Mouse (Mus musculus): ENCODE data around the gene Gtf2h4. TPM values are rescaled to one million over a fixed set of nuclear protein-coding genes. Genes with fewer than 3 reads are reported as not detected.

Gene Gtf2h4
- polyA plus RNA-seq, 1 experiment, result 21.1 TPM

- no peaks in the 10 kb centered on the region for H3K4me1 ChIP-seq (ENCODE audit: control insufficient read depth, insufficient read depth, low read length)
- 89% methylated on average over 6 of the region's 6 CpGs for WGBS
- no peak overlapping the region for H3K4me3 ChIP-seq (replicated peaks; ENCODE audit: control insufficient read depth, low read depth, low read length)
- TF ChIP-seq POLR2A (IDR thresholded peaks at IDR 0.05; ENCODE audit: borderline replicate concordance, control insufficient read depth, low read depth, low read length) (no peak), CTCF (IDR thresholded peaks at IDR 0.05; ENCODE audit: control insufficient read depth, insufficient read depth, low read length) (no peak)
- H3K27ac ChIP-seq (ENCODE audit: control insufficient read depth, insufficient read depth, low read depth, low read length, poor library complexity), result no peak overlapping the region
These were observed 1.0 kb downstream of the Gtf2h4 start for GRCm38 (mm10) chr17:35672527-35672926.

GRCm38 (mm10) chr17:35671846-35672245 is 1.7 kb downstream of the Gtf2h4 start:
- H3K4me3 ChIP-seq (replicated peaks; ENCODE audit: control insufficient read depth, low read depth, low read length), result no peak overlapping the region
- 84% methylated on average over 6 of the region's 6 CpGs for WGBS

GRCm38 (mm10) chr17:35669731-35670130 is 3.8 kb downstream of the Gtf2h4 start:
- H3K4me1 ChIP-seq (ENCODE audit: control insufficient read depth, insufficient read depth, low read length), result no peaks in the 10 kb centered on the region; the same call in 1 of the 2 replicates
- TF ChIP-seq POLR2A (IDR thresholded peaks at IDR 0.05; ENCODE audit: borderline replicate concordance, control insufficient read depth, low read depth, low read length) (no peak), CTCF (IDR thresholded peaks at IDR 0.05; ENCODE audit: control insufficient read depth, insufficient read depth, low read length) (no peak)
- no peak overlapping the region for H3K27ac ChIP-seq (ENCODE audit: control insufficient read depth, insufficient read depth, low read depth, low read length, poor library complexity)
- H3K4me3 ChIP-seq (replicated peaks; ENCODE audit: control insufficient read depth, low read depth, low read length), result no peak overlapping the region
- 85% methylated on average over 9 of the region's 9 CpGs for WGBS

More at GRCm38 (mm10) chr17:35671846-35672245, 1.7 kb downstream of the Gtf2h4 start:
- TF ChIP-seq POLR2A (IDR thresholded peaks at IDR 0.05; ENCODE audit: borderline replicate concordance, control insufficient read depth, low read depth, low read length) (no peak), CTCF (IDR thresholded peaks at IDR 0.05; ENCODE audit: control insufficient read depth, insufficient read depth, low read length) (no peak)
- Histone ChIP-seq H3K27ac (ENCODE audit: control insufficient read depth, insufficient read depth, low read depth, low read length, poor library complexity) (no peak overlapping the region), H3K4me1 (ENCODE audit: control insufficient read depth, insufficient read depth, low read length) (no peaks in the 10 kb centered on the region)

- WGBS, result under 1% methylated on average over 61 of the region's 61 CpGs
- H3K4me3 ChIP-seq (replicated peaks; ENCODE audit: control insufficient read depth, low read depth, low read length), result peak within 1 kb of the TSS; percentile 90
- TF ChIP-seq POLR2A (IDR thresholded peaks at IDR 0.05; ENCODE audit: borderline replicate concordance, control insufficient read depth, low read depth, low read length) (peak; percentile 74), CTCF (IDR thresholded peaks at IDR 0.05; ENCODE audit: control insufficient read depth, insufficient read depth, low read length) (no peak)
- no peaks in the 10 kb centered on the region; the same call in 1 of the 2 replicates for H3K4me1 ChIP-seq (ENCODE audit: control insufficient read depth, insufficient read depth, low read length)
- peak within 1 kb of the TSS; percentile 67 for H3K27ac ChIP-seq (ENCODE audit: control insufficient read depth, insufficient read depth, low read depth, low read length, poor library complexity)
These were observed 6.0 kb downstream of the Gtf2h4 start, which contains the start of gene Vars2 for GRCm38 (mm10) chr17:35667334-35668065. TSS of gene Vars2 (minus strand) at chr17:35667592.

- Histone ChIP-seq H3K4me1 (ENCODE audit: control insufficient read depth, insufficient read depth, low read length) (no peaks in the 10 kb centered on the region; the same call in 1 of the 2 replicates), H3K27ac (ENCODE audit: control insufficient read depth, insufficient read depth, low read depth, low read length, poor library complexity) (peak overlapping the region; percentile 67), H3K4me3 (replicated peaks; ENCODE audit: control insufficient read depth, low read depth, low read length) (peak overlapping the region; percentile 90)
- TF ChIP-seq POLR2A (IDR thresholded peaks at IDR 0.05; ENCODE audit: borderline replicate concordance, control insufficient read depth, low read depth, low read length), result no peak
- no peak for TF ChIP-seq CTCF (IDR thresholded peaks at IDR 0.05; ENCODE audit: control insufficient read depth, insufficient read depth, low read length)
- 4% methylated on average over 13 of the region's 13 CpGs for WGBS
These were observed 6.7 kb downstream of the Gtf2h4 start for GRCm38 (mm10) chr17:35666851-35667256.

GRCm38 (mm10) chr17:35665957-35666515 is 7.5 kb downstream of the Gtf2h4 start:
- H3K27ac ChIP-seq (ENCODE audit: control insufficient read depth, insufficient read depth, low read depth, low read length, poor library complexity), result no peak overlapping the region
- H3K4me1 ChIP-seq (ENCODE audit: control insufficient read depth, insufficient read depth, low read length), result no peaks in the 10 kb centered on the region; the same call in 1 of the 2 replicates
- WGBS, result 74% methylated on average over 17 of the region's 17 CpGs
- H3K4me3 ChIP-seq (replicated peaks; ENCODE audit: control insufficient read depth, low read depth, low read length), result no peak overlapping the region
- TF ChIP-seq CTCF (IDR thresholded peaks at IDR 0.05; ENCODE audit: control insufficient read depth, insufficient read depth, low read length) (peak; percentile 54; the same call in 1 of the 2 replicates), POLR2A (IDR thresholded peaks at IDR 0.05; ENCODE audit: borderline replicate concordance, control insufficient read depth, low read depth, low read length) (no peak)

GRCm38 (mm10) chr17:35653086-35653485 is 20.5 kb downstream of the Gtf2h4 start:
- TF ChIP-seq POLR2A (IDR thresholded peaks at IDR 0.05; ENCODE audit: borderline replicate concordance, control insufficient read depth, low read depth, low read length), result no peak
- TF ChIP-seq CTCF (IDR thresholded peaks at IDR 0.05; ENCODE audit: control insufficient read depth, insufficient read depth, low read length), result no peak
- 75% methylated on average over 2 of the region's 2 CpGs for WGBS
- Histone ChIP-seq H3K27ac (ENCODE audit: control insufficient read depth, insufficient read depth, low read depth, low read length, poor library complexity) (no peak overlapping the region), H3K4me1 (ENCODE audit: control insufficient read depth, insufficient read depth, low read length) (no peaks in the 10 kb centered on the region), H3K4me3 (replicated peaks; ENCODE audit: control insufficient read depth, low read depth, low read length) (no peak overlapping the region)

GRCm38 (mm10) chr17:35649429-35649828 is 24.1 kb downstream of the Gtf2h4 start:
- Histone ChIP-seq H3K27ac (ENCODE audit: control insufficient read depth, insufficient read depth, low read depth, low read length, poor library complexity) (no peak overlapping the region), H3K4me1 (ENCODE audit: control insufficient read depth, insufficient read depth, low read length) (no peaks in the 10 kb centered on the region), H3K4me3 (replicated peaks; ENCODE audit: control insufficient read depth, low read depth, low read length) (no peak overlapping the region)
- WGBS, result 77% methylated on average over 2 of the region's 2 CpGs
- TF ChIP-seq CTCF (IDR thresholded peaks at IDR 0.05; ENCODE audit: control insufficient read depth, insufficient read depth, low read length), result no peak
- TF ChIP-seq POLR2A (IDR thresholded peaks at IDR 0.05; ENCODE audit: borderline replicate concordance, control insufficient read depth, low read depth, low read length), result no peak
